Mouse (Mus musculus) fat pad, adult 2 months (tissue): ENCODE data around the gene Adss.

Source experiments
- DNase-seq: peaks from one replicate; pipeline ENCODE4 v3.0.0-alpha.2; 2011; ENCODE audit warnings: low read depth, low spot score; ENCODE audit errors: extremely low read depth

Adss gene

DNA sequence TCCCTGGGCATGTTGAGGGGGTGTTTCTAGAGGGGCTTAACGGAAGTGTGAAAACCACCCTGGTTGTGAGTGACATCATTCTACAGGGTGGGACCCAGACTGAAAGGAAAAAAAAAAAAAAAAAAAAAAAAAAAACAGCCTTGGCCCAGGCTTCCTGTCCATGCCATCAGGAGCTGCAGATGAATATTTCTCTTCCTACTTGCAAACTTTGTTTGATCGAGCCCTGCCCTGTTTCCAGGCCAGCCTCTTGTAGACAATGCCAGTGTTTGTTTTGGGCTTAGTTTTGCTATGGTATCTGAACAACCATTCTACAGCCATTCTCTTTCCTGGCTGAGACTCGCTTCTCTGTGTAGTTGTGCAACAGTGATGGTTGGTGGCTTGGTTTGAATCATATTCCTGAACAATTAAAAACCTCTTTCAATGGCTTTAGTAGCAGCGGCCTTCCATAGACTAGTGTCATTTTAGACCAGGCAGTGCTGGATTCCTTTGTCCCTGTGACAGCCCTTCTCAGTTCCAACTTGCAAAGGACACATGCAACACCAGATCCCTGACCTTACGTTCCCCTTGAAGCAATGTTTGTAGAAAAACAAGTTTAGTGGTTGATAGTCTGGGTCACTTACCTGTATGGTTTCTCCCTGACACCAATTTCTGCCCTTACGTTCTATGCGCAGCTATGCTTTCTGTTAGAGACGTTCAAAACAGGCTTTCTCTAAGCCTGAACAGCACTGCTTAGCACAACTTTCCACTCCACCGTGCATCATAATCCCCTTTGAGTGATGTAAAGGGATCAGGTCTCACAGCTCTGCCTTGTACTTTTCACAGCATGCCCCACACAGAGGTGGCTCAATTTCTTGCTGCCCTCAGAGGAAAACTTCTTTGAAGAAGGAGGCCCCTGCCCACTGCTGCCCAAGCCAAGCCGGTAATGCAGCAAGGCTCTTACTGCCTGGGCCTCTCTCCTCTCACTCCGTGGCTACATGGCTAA is 67.0 kb downstream of the Adss start, which contains the start of gene 1700016C15Rik:
1700016C15Rik (plus strand) TSS at position 772 of the 982 bp plus-strand sequence.
- DNase-seq = no peak

DNA sequence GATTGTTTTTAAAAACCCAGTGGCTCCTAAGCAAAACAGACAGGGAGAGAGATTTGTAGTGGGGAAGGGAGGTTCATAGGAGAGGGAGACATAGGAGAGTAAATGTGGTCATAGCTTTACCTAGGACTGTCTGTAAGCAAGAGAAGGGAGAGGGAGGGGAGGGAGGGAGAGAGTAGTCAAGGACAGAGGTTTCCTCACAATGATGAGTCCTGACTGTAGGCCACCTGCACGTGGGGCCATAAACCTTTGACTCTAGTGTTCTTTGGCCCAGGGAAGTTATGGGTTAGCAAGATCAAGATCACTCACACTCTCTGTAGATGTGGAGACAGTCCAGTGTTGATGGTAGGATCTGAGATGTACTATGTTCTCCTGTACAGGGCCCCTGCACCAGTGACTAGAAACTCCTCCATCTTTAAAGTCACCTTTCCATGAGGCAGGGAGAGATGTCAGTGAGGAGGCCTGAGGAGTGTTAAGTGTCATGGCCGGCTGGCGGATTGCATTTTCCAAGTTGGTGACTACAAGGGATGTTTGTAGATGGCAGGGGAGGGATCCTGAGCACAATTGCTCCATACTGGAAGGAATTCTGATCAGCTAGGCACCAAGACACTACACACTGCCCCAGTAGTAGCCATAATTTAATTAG is 68.3 kb downstream of the Adss start:
- no peak for DNase-seq

DNA sequence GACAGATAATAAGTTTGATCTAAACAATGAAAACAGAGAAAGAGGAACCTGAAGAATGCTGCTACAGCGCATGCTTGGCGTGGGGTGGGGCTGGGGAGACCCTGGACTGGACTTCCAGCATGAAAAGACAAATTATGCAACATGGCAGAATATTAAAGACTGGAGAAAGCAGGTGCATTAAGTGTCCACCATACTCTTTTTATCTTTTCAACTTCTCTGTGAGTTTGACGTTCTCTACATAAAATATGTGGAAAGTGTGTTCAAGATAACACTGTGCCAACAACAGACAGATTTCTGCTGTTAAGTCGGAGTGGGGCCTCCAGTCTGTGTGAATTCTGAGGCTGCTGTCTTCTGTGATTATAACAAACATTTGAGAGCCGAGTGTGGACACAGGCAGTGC is 69.4 kb downstream of the Adss start:
- DNase-seq = no peak

DNA sequence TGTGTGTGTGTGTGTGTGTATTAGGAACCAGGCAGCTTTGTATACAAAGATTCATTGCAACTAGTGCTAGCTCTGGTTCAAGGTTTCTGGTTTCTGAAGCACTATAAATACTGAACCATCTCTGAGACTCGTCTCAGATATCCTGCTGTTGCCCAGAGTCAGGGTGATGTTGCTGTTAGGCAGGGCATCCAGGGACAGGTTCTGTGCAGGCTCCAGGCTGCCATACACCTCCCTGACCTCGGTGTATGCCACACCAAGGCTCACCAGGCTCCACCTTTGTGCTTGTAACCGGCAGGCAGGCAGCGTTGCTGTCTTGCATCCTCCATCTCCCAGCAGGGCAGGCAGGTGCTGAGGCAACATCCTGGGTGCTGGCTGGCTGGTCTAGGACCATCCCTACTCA is 72.5 kb downstream of the Adss start:
- DNase-seq = no peak

DNA sequence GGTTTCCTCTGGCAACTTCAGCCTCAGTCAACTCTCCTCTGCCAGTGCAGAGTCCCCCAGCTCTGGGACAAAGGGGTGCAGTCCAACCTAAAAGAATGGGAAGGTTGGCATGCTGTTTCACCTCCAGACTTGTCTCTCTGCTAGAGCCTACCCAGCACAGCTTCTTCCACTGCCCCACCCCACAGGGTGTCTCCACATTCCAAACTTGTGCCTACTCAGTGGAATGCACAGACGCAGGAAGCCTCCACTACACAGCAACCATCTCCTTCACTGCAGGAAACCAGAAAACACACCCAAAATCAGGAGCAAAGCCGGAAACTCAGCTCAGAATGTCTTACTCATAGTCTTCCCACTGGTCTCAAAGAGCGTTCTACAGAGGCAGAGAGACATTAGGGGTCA is 77.3 kb downstream of the Adss start:
- no peak for DNase-seq

DNA sequence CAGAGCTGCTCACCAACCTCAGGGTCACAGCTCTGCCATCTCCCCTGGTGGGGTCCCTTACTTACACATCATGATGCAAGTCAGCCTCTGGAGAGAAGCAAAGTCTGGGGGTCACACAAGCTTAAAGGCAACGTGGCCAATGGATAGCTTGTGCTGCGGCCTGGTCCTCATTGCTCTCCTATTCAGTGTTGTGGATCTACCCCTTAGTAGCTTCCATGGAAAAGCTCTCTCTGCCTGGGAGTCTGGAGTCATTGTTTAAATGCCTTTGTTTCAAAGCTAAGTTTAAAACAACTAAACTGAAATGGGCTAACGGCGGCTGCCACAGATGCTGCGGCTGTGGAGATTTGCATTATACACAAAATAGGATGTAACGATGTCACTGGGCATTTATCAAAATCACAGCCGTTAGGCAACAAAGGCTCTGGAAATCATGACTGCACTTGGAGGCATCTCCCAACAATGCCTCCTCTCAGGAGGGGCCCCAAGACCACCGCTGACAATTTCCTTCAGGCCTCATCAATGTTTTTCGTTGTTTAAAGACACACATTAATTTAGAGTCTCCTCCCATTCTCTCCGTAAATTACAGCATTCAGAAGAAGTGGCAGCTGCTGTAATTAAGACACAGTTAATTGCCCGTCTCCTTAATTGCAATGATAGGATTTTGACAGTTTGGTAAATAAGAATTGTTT is 77.8 kb downstream of the Adss start:
- no peak for DNase-seq

DNA sequence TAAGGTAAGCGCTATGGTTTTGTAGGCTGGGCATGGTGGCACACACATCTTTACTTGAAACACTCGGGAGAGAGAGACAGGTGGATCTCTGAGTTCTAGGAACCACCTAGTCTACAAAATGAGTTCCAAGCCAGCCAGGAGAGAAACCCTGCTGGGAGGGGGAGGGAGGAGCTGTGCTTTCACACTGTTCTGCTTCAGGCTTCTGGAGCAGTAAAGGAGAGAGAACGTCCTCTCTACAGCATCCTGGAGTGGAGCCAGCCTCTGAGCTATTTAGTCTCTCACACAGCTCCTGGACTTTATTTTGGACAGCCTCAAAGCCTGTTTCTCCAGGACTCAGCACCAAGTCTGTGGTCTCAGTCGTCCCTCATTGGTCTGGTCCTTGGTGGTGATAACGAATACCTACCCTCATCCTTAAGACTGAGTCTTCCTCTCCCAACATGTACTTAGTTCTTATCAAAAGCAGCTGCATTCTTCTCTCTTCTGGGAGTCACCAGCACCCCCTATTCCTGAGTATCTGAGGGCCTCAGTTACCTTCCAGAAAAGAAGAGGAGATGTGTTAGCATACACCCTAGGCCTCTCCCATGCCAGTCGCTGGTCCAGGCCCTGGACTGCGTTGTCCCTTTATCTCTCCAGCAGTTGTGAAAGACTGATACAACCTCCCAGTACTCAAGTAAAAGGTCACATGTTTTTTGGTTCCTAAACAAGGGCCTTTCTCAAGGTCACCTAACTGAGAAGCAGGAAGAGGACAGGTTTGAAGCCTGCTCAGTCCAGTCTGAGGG is 79.1 kb downstream of the Adss start:
- DNase-seq = no peak

DNA sequence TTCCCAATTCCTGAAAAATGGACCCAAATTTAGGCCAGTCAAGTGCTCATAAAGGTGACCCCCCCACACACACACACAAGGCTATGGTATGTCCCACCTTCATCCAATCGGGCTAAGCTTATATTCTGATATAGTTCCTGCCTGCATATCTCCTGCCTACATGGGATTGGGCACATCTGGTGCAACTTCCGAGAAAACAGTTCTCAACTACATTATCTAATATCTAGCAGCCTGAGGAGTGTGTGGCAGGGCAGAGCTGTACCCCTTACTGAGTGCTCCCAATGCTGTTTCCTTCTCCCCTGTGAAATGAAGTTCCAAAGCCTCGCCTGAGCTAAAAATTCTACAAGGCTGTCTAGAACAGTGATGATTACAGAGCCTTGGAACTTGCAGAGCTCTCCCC is 79.9 kb downstream of the Adss start:
- DNase-seq = no peak

DNA sequence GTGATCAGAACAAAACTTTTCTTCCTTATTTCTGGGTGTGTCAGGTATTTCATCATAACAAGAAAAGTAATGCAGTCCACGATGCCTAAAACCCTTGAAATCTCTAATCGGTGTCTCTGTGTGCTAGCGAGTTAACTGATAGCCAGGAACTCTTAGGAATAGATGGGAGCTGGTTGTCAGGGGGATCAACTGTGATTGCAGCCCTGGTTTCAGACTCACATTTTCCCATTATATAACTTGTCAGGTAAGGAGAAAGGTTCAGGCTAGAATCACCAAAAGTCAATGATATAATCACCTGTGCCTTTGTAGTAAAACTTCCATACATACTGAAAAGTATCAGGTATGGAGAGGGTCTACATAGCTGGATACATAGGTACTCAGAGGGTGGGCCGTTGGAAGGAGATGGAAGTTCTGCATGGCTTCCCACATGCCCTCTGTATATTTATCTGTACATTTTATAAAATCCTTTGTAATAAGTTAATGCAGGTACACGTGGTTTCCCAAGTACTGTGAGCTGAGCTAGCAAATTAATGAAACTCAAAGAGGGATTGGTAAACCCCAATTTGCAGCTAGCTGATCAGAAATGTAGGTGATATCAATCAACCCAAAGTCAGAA is 81.8 kb downstream of the Adss start:
- DNase-seq = no peak

DNA sequence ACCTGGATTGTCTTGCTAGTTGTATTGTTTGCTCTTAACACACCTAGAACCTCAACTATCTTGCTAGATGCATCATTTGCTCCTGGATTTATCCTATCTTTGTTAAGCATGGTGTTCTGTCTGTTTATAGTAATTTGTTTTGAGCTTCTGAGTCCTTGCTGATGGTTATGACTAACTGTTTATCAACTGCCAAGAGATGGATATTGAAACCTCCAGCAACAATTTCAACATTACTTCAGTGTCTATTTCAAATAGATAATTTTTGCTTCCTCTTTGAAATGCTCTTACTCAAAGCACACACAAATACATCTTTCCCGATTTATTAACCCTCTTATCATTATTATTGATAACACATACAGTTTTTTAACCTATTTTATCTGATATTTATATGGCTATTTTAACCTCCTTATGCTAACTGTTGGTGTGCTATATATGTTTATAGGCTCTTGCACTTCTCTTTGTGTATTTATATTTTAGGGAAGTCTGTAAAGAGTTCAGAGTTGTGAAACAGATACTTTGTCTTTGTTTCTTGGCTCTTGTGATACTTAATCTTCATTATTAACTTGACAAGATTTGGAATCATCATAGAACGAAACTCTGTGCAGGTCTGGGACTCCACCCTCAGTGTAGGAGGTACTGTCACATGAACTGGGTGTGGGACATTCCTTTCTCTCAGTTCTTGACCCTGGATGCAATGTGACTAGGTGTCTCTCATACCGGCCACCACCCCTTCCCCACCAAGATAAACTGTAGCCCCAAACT is 82.5 kb downstream of the Adss start:
- DNase-seq = no peak
